Mouse (Mus musculus): ENCODE measurements at regions not wholly inside any gene's neighbourhood (a gene's known extent, or its start where the extent isn't known, plus 50 kb on each side); places are given as distances from the start of the nearest gene placed in this dataset.

GRCm38 (mm10) chr7:71533109-71533508 is 181.8 kb upstream of the Gm10295 start:
- 76% methylated on average over 5 of the region's 5 CpGs for WGBS
- no peaks in the 10 kb centered on the region for H3K9me3 ChIP-seq
- no peak overlapping the region for H3K4me3 ChIP-seq
- H3K4me1 ChIP-seq: no peaks in the 10 kb centered on the region
- no peak overlapping the region for H3K27ac ChIP-seq
- H3K36me3 ChIP-seq (replicated peaks): no peaks in the 10 kb centered on the region
- no peak for DNase-seq (ENCODE audit: extremely low spot score, low spot score)
- H3K27me3 ChIP-seq (ENCODE audit: poor library complexity, severe bottlenecking): no peaks in the 10 kb centered on the region

DNA sequence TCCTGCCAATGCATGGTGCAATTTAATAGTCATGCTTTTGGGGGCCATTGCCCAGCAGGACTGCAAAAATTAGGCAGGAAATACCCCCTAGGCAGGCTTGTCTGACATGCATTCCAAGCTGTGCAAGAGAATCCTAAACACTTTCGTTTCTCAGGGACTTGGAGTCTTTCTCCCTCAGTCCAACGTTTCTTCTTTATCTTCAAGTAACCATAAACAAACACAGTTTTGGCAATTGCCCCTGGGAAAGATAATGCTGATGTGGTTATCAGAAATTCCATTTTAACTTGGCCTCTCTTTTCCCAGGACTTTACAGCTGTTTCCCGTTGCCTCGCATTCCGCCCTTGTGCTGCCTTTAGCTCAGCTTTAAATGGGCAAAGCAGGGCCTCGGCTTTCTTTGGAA is 180.2 kb upstream of the Gm10295 start:
- Histone ChIP-seq H3K9me3 (no peaks in the 10 kb centered on the region), H3K4me1 (no peaks in the 10 kb centered on the region), H3K27ac (no peak overlapping the region), H3K27me3 (ENCODE audit: poor library complexity, severe bottlenecking) (no peaks in the 10 kb centered on the region), H3K4me3 (no peak overlapping the region), H3K36me3 (replicated peaks) (no peaks in the 10 kb centered on the region)
- 67% methylated on average over 6 of the region's 6 CpGs for WGBS
- DNase-seq (ENCODE audit: extremely low spot score, low spot score): no peak

- no peaks in the 10 kb centered on the region for H3K27me3 ChIP-seq (ENCODE audit: poor library complexity, severe bottlenecking)
- no peaks in the 10 kb centered on the region for H3K9me3 ChIP-seq
- DNase-seq (ENCODE audit: extremely low spot score, low spot score): no peak
- H3K27ac ChIP-seq: no peak overlapping the region
- H3K4me3 ChIP-seq: no peak overlapping the region
- H3K36me3 ChIP-seq (replicated peaks): no peaks in the 10 kb centered on the region
- no peaks in the 10 kb centered on the region for H3K4me1 ChIP-seq
- 91% methylated on average over 4 of the region's 4 CpGs for WGBS
These were observed 179.6 kb upstream of the Gm10295 start for GRCm38 (mm10) chr7:71530922-71531321.

DNA sequence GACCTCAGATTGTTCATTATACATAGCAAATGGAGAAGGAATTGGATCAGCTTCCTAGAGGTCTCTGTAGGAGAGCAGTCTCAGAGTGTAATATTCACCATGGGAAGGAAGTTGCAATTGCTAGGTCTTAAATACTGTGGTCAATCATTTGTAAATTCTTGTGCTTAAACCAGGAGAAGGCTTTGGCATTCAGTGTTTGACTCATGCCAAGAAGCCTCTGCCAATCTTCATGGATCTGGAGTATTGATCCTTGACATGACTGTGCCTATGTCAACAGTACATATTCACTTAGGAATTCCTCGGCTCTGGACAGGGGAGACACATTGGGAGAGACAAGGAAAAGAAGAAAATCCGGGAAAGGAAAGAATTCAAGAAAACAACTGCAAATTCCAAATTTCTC is 174.9 kb upstream of the Gm10295 start:
- no peaks in the 10 kb centered on the region for H3K4me1 ChIP-seq
- no peaks in the 10 kb centered on the region for H3K36me3 ChIP-seq (replicated peaks)
- H3K27ac ChIP-seq: no peak overlapping the region
- WGBS: 75% methylated on average over 2 of the region's 2 CpGs
- H3K27me3 ChIP-seq (ENCODE audit: poor library complexity, severe bottlenecking): no peaks in the 10 kb centered on the region
- H3K9me3 ChIP-seq: no peaks in the 10 kb centered on the region
- no peak overlapping the region for H3K4me3 ChIP-seq
- DNase-seq (ENCODE audit: extremely low spot score, low spot score): no peak

GRCm38 (mm10) chr7:71524577-71525126 is 173.4 kb upstream of the Gm10295 start:
- Histone ChIP-seq H3K36me3 (replicated peaks) (no peaks in the 10 kb centered on the region), H3K9me3 (no peaks in the 10 kb centered on the region), H3K4me1 (no peaks in the 10 kb centered on the region), H3K27ac (no peak overlapping the region), H3K4me3 (no peak overlapping the region), H3K27me3 (ENCODE audit: poor library complexity, severe bottlenecking) (no peaks in the 10 kb centered on the region)
- DNase-seq (ENCODE audit: extremely low spot score, low spot score): no peak

DNA sequence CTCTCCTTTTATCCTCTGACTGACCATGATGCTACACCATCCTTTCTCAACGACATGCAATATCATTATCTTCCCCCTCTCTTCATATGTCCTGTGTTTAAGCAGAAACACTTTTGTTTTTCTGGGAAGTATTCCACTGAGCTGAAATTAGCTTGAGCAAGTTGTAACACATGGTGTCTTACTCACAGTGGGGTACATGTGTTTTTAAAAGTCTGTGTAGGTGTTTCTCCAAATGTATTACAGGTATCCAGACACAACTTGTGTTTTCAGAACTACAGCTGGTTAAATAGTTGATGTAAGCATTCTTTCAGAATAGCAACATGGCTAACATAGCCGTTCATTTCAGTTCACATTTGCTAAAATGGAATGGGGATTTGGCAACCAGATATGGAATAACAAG is 172.8 kb upstream of the Gm10295 start:
- Histone ChIP-seq H3K4me3 (no peak overlapping the region), H3K4me1 (no peaks in the 10 kb centered on the region), H3K9me3 (no peaks in the 10 kb centered on the region), H3K36me3 (replicated peaks) (no peaks in the 10 kb centered on the region), H3K27me3 (ENCODE audit: poor library complexity, severe bottlenecking) (no peaks in the 10 kb centered on the region), H3K27ac (no peak overlapping the region)
- no peak for DNase-seq (ENCODE audit: extremely low spot score, low spot score)
- 83% methylated on average over 2 of the region's 2 CpGs for WGBS

- Histone ChIP-seq H3K27ac (no peak overlapping the region), H3K9me3 (no peaks in the 10 kb centered on the region), H3K4me1 (no peaks in the 10 kb centered on the region), H3K27me3 (ENCODE audit: poor library complexity, severe bottlenecking) (no peaks in the 10 kb centered on the region), H3K4me3 (no peak overlapping the region), H3K36me3 (replicated peaks) (no peaks in the 10 kb centered on the region)
- DNase-seq (ENCODE audit: extremely low spot score, low spot score): no peak
- 82% methylated on average over 3 of the region's 3 CpGs for WGBS
These were observed 156.1 kb upstream of the Gm10295 start for GRCm38 (mm10) chr7:71507379-71507778.

DNA sequence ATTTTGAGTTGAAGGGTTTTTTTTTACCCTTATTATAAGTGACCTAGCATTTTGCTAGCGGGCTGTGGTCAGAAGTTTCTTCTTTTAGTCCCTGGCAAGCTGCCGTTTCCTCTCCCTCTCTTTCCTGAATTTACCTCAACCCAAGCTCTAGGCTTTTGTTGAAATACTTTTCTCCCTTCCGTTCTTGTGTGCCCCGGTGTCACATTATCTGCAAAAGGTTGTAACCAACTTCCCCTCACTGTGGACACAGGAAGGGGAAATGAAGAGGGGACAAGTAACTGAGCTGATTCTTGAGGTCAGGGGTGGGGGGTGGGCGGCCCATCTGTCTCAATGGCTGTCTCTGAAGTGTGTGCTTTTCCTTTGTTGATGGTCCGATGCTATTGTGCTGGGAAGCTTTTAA is 149.4 kb upstream of the Gm10295 start:
- Histone ChIP-seq H3K36me3 (replicated peaks) (no peaks in the 10 kb centered on the region), H3K4me1 (peaks cover 3% of the 10 kb centered on the region; the same call in 1 of the 2 replicates), H3K4me3 (no peak overlapping the region), H3K9me3 (no peaks in the 10 kb centered on the region), H3K27ac (no peak overlapping the region), H3K27me3 (ENCODE audit: poor library complexity, severe bottlenecking) (no peaks in the 10 kb centered on the region)
- no peak for DNase-seq (ENCODE audit: extremely low spot score, low spot score)
- 67% methylated on average over 6 of the region's 6 CpGs for WGBS

GRCm38 (mm10) chr7:71498123-71498522 is 146.8 kb upstream of the Gm10295 start:
- Histone ChIP-seq H3K9me3 (no peaks in the 10 kb centered on the region), H3K36me3 (replicated peaks) (no peaks in the 10 kb centered on the region), H3K4me1 (peaks cover 3% of the 10 kb centered on the region; the same call in 1 of the 2 replicates), H3K27ac (no peak overlapping the region), H3K27me3 (ENCODE audit: poor library complexity, severe bottlenecking) (no peaks in the 10 kb centered on the region), H3K4me3 (no peak overlapping the region)
- DNase-seq (ENCODE audit: extremely low spot score, low spot score): no peak
- 91% methylated on average over 7 of the region's 7 CpGs for WGBS

DNA sequence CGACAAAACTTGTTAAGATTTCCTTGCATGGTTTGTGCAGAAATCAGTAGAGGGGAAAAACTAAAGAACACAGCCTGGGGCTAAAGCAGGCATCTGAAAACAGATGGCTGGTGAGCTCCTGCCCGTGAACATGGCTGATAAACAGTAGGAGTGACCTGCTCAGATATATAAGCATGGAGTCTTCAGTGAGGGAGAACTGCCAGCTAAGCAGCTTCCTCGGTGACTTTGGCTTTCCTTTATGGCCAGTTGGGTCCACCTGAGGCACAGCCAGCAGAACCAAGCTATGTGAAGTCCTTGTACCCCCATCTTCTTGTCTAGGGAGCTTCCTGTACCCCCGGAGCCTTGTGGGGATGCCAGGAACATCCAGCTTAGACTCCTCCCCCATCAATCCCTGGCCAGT is 139.8 kb upstream of the Gm10295 start:
- Histone ChIP-seq H3K4me1 (peaks cover 4% of the 10 kb centered on the region; the same call in 1 of the 2 replicates), H3K9me3 (no peaks in the 10 kb centered on the region), H3K4me3 (no peak overlapping the region), H3K36me3 (replicated peaks) (no peaks in the 10 kb centered on the region), H3K27ac (no peak overlapping the region), H3K27me3 (ENCODE audit: poor library complexity, severe bottlenecking) (no peaks in the 10 kb centered on the region)
- WGBS: 65% methylated on average over 4 of the region's 4 CpGs
- no peak for DNase-seq (ENCODE audit: extremely low spot score, low spot score)

GRCm38 (mm10) chr7:71488016-71488650 is 136.8 kb upstream of the Gm10295 start:
- no peak overlapping the region for H3K4me3 ChIP-seq
- no peaks in the 10 kb centered on the region for H3K9me3 ChIP-seq
- no peaks in the 10 kb centered on the region for H3K36me3 ChIP-seq (replicated peaks)
- DNase-seq (ENCODE audit: extremely low spot score, low spot score): no peak
- H3K27ac ChIP-seq: no peak overlapping the region
- H3K4me1 ChIP-seq: peaks cover 4% of the 10 kb centered on the region; the same call in 1 of the 2 replicates
- no peaks in the 10 kb centered on the region for H3K27me3 ChIP-seq (ENCODE audit: poor library complexity, severe bottlenecking)
- 89% methylated on average over 7 of the region's 7 CpGs for WGBS

GRCm38 (mm10) chr7:71475383-71475782 is 124.1 kb upstream of the Gm10295 start:
- no peak overlapping the region for H3K27ac ChIP-seq
- no peaks in the 10 kb centered on the region for H3K36me3 ChIP-seq (replicated peaks)
- no peaks in the 10 kb centered on the region for H3K27me3 ChIP-seq (ENCODE audit: poor library complexity, severe bottlenecking)
- 83% methylated on average over 4 of the region's 4 CpGs for WGBS
- DNase-seq (ENCODE audit: extremely low spot score, low spot score): no peak
- H3K4me1 ChIP-seq: peaks cover 14% of the 10 kb centered on the region
- H3K4me3 ChIP-seq: no peak overlapping the region
- H3K9me3 ChIP-seq: no peaks in the 10 kb centered on the region

- Histone ChIP-seq H3K4me1 (peaks cover 14% of the 10 kb centered on the region), H3K36me3 (replicated peaks) (no peaks in the 10 kb centered on the region), H3K4me3 (no peak overlapping the region), H3K27ac (peak overlapping the region; percentile 51; the same call in 1 of the 2 replicates), H3K27me3 (ENCODE audit: poor library complexity, severe bottlenecking) (no peaks in the 10 kb centered on the region), H3K9me3 (no peaks in the 10 kb centered on the region)
- WGBS: 88% methylated on average over 12 of the region's 12 CpGs
- DNase-seq (ENCODE audit: extremely low spot score, low spot score): no peak
These were observed 121.3 kb upstream of the Gm10295 start for GRCm38 (mm10) chr7:71472384-71473141.
